Mouse (Mus musculus) limb, embryonic 14.5 days (tissue): ENCODE measurements around the gene Gm11037. TPM values are rescaled to one million over a fixed set of nuclear protein-coding genes. Genes with fewer than 3 reads are reported as not detected.

ENCODE experiments used
- ATAC-seq: fragments of 200-750 bp; cut with Nextera tagmentation; 2 replicates; pipeline ENCODE4 v1.8.0; 2017; ENCODE audit warnings: low read depth, moderate number of reproducible peaks, moderate TSS enrichment; ENCODE audit not compliant: low FRiP score
- DNase-seq: peaks from one replicate; pipeline ENCODE4 v3.0.0-alpha.2; 2015; ENCODE audit warnings: low spot score
- H3K27ac ChIP-seq: fragments of 300-500 bp; sonication (generic); replicated peaks from 2 replicates; pipeline ENCODE4 v1.5.1; 2014; ENCODE audit warnings: low read depth, mild to moderate bottlenecking, low read length, moderate library complexity, mixed read lengths
- H3K27me3 ChIP-seq: fragments of 300-500 bp; sonication (generic); 2 replicates; pipeline ENCODE4 v1.6.1; 2014; ENCODE audit warnings: low read length, mixed read lengths; ENCODE audit not compliant: control insufficient read depth, insufficient read depth
- H3K36me3 ChIP-seq: fragments of 300-500 bp; sonication (generic); 2 replicates; pipeline ENCODE4 v1.6.1; 2014; ENCODE audit warnings: mild to moderate bottlenecking, low read length, moderate library complexity, mixed read lengths; ENCODE audit not compliant: control insufficient read depth, insufficient read depth
- H3K4me1 ChIP-seq: fragments of 300-500 bp; sonication (generic); 2 replicates; pipeline ENCODE4 v1.6.1; 2014; ENCODE audit warnings: antibody characterized with exemption, low read length, mixed read lengths; ENCODE audit not compliant: control insufficient read depth, insufficient read depth
- H3K4me2 ChIP-seq: fragments of 300-500 bp; sonication (generic); replicated peaks from 2 replicates; pipeline ENCODE4 v1.6.1; 2014; ENCODE audit warnings: low read depth, mild to moderate bottlenecking, low read length, moderate library complexity; ENCODE audit not compliant: severe bottlenecking
- H3K4me3 ChIP-seq: fragments of 300-500 bp; sonication (generic); replicated peaks from 2 replicates; pipeline ENCODE4 v1.5.1; 2014; ENCODE audit warnings: low read length
- H3K9ac ChIP-seq: fragments of 300-500 bp; sonication (generic); 2 replicates; pipeline ENCODE4 v1.6.1; 2014; ENCODE audit warnings: mild to moderate bottlenecking, low read depth, low read length, moderate library complexity; ENCODE audit not compliant: severe bottlenecking
- H3K9me3 ChIP-seq: fragments of 300-500 bp; sonication (generic); 2 replicates; pipeline ENCODE4 v1.6.1; 2016; ENCODE audit warnings: low read length; ENCODE audit not compliant: control insufficient read depth
- POLR2A ChIP-seq: fragments of 200-500 bp; IDR thresholded peaks from 2 replicates; pipeline ENCODE4 v1.8.0; 2012; ENCODE audit warnings: inconsistent platforms, mild to moderate bottlenecking, moderate library complexity, borderline replicate concordance; ENCODE audit not compliant: insufficient read depth, insufficient read length; ENCODE audit errors: extremely low read depth
- WGBS: fragments of 180-500 bp; shearing (Covaris S2); extraction: QIAGEN DNeasy Blood & Tissue Kit; methylation state at CpG from one replicate; pipeline ENCODE4 v1.1.7; 2014; 5-methylcytosine and 5-hydroxymethylcytosine counted together
- polyA plus RNA-seq, 2 experiments: library from polyadenylated mRNA; depleted of rRNA in 1 of 2; stranded (reverse) in 1 of 2; unstranded in 1 of 2; fragments of >200 nt; fragmentation: Nextera tagmentation in 1 of 2; extraction: Ambion mirVana in 1 of 2; gene quantifications; 2 replicates each; pipeline versions ENCODE4 v1.2.1 to v1.2.3; 2012 to 2014

Gene Gm11037
- polyA plus RNA-seq, 2 experiments = not detected

DNA sequence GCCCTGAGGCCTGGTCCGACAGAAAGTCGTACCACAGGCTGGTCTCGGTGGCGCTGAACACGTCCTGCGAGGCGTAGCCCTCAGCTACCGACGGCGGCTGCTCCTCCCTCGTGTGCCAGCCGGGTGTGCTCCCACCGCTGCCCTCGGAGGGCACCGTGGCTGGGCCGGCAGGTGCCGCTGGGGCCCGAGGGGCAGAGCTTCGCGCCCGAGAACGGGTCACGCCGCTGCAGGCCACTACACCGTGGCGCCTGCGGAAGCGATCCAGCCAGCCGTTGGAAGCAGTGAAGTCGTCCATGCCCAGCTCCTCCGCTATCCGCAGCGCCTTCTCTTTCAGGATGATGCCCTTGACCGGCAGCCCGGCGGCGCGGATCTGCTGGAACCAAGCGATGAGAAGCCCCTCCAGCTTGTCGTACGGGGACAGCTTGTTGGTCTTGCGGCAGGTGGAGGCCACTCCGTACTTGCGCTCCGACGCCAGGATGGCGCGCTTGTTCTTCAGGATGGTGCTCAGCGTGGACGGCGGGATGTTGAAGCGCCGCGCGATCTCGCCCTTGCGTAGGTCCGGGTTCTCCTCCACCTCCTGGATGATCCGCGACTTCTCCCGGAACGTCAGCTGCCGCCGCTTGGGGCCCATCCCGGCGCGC is 46.1 kb downstream of the Gm11037 start:
- peaks cover 18% of the 10 kb centered on the region; the same call in 1 of the 2 replicates for H3K36me3 ChIP-seq
- H3K9me3 ChIP-seq = no peaks in the 10 kb centered on the region
- TF ChIP-seq POLR2A = no peak
- peak overlapping the region; percentile 96 for H3K4me2 ChIP-seq
- peak overlapping the region; percentile 89 for H3K9ac ChIP-seq
- peak overlapping the region; percentile 58 for H3K4me3 ChIP-seq
- no peaks in the 10 kb centered on the region for H3K27me3 ChIP-seq
- peaks cover 25% of the 10 kb centered on the region for H3K4me1 ChIP-seq
- peak overlapping the region; percentile 93 for H3K27ac ChIP-seq
- WGBS = under 1% methylated on average over 47 of the region's 67 CpGs
- DNase-seq (peak; percentile 53), ATAC-seq (peak; percentile 77)

GRCm38 (mm10) chr2:131179990-131180587 is 46.8 kb downstream of the Gm11037 start, which contains the start of gene Cenpb:
Gene Cenpb, minus strand, starts transcription at chr2:131180067.
- ATAC-seq (peak; percentile 90), DNase-seq (peak; percentile 76)
- H3K4me3 ChIP-seq = peak within 1 kb of the TSS; percentile 58
- H3K9me3 ChIP-seq = no peaks in the 10 kb centered on the region
- 4% methylated on average over 32 of the region's 57 CpGs for WGBS
- no peaks in the 10 kb centered on the region for H3K27me3 ChIP-seq
- peak within 1 kb of the TSS; percentile 93 for H3K27ac ChIP-seq
- TF ChIP-seq POLR2A = no peak
- H3K4me1 ChIP-seq = peaks cover 25% of the 10 kb centered on the region
- peaks cover 18% of the 10 kb centered on the region; the same call in 1 of the 2 replicates for H3K36me3 ChIP-seq
- H3K9ac ChIP-seq = peak within 1 kb of the TSS; percentile 89
- H3K4me2 ChIP-seq = peak within 1 kb of the TSS; percentile 96

Other genes with a start within 250 kb of the Gm11037 start
- 33.8 and 44.3 TPM in 2 replicates for gene 4930402H24Rik, start 227.1 kb upstream of the Gm11037 start, polyA plus RNA-seq (2012; rRNA removed)
- gene 4930402H24Rik, start 227.1 kb upstream of the Gm11037 start, polyA plus RNA-seq (2014; fragmentation: Nextera tagmentation; extraction: Ambion mirVana) = 29.1 and 41.3 TPM in 2 replicates
- gene Atrn, start 227.0 kb upstream of the Gm11037 start, polyA plus RNA-seq (2012; rRNA removed) = 17.9 and 19.4 TPM in 2 replicates
- gene Atrn, start 227.0 kb upstream of the Gm11037 start, polyA plus RNA-seq (2014; fragmentation: Nextera tagmentation; extraction: Ambion mirVana) = 11.5 and 13.5 TPM in 2 replicates
- 56.1 and 72.8 TPM in 2 replicates for gene Gfra4, start 90.4 kb upstream of the Gm11037 start, polyA plus RNA-seq (2012; rRNA removed)
- gene Gfra4, start 90.4 kb upstream of the Gm11037 start, polyA plus RNA-seq (2014; fragmentation: Nextera tagmentation; extraction: Ambion mirVana) = 33.3 and 38.6 TPM in 2 replicates
- gene Adam33, start 69.7 kb upstream of the Gm11037 start, polyA plus RNA-seq (2012; rRNA removed) = 104 and 121 TPM in 2 replicates
- 30.7 and 33.8 TPM in 2 replicates for gene Adam33, start 69.7 kb upstream of the Gm11037 start, polyA plus RNA-seq (2014; fragmentation: Nextera tagmentation; extraction: Ambion mirVana)
- gene Siglec1, start 46.7 kb upstream of the Gm11037 start, polyA plus RNA-seq (2012; rRNA removed) = 0.87 and 1.2 TPM in 2 replicates
- 0.51 and 0.94 TPM in 2 replicates for gene Siglec1, start 46.7 kb upstream of the Gm11037 start, polyA plus RNA-seq (2014; fragmentation: Nextera tagmentation; extraction: Ambion mirVana)
- gene Hspa12b, start 6.2 kb upstream of the Gm11037 start, polyA plus RNA-seq (2012; rRNA removed) = 42.7 and 54.6 TPM in 2 replicates
- gene Hspa12b, start 6.2 kb upstream of the Gm11037 start, polyA plus RNA-seq (2014; fragmentation: Nextera tagmentation; extraction: Ambion mirVana) = 10.2 and 10.9 TPM in 2 replicates
- gene 1700037H04Rik, start 26.6 kb downstream of the Gm11037 start, polyA plus RNA-seq (2012; rRNA removed) = 62.7 and 76.1 TPM in 2 replicates
- 59.4 and 67.4 TPM in 2 replicates for gene 1700037H04Rik, start 26.6 kb downstream of the Gm11037 start, polyA plus RNA-seq (2014; fragmentation: Nextera tagmentation; extraction: Ambion mirVana)
- 48.3 and 56.4 TPM in 2 replicates for gene Cenpb, start 46.6 kb downstream of the Gm11037 start, polyA plus RNA-seq (2012; rRNA removed)
- gene Cenpb, start 46.6 kb downstream of the Gm11037 start, polyA plus RNA-seq (2014; fragmentation: Nextera tagmentation; extraction: Ambion mirVana) = 9.2 and 12.2 TPM in 2 replicates
- 76.4 and 88.9 TPM in 2 replicates for gene Cdc25b, start 53.5 kb downstream of the Gm11037 start, polyA plus RNA-seq (2012; rRNA removed)
- 52.1 and 56.2 TPM in 2 replicates for gene Cdc25b, start 53.5 kb downstream of the Gm11037 start, polyA plus RNA-seq (2014; fragmentation: Nextera tagmentation; extraction: Ambion mirVana)
- gene Spef1, start 53.8 kb downstream of the Gm11037 start, polyA plus RNA-seq (2012; rRNA removed) = 16.3 and 18.2 TPM in 2 replicates
- 6.7 and 8.1 TPM in 2 replicates for gene Spef1, start 53.8 kb downstream of the Gm11037 start, polyA plus RNA-seq (2014; fragmentation: Nextera tagmentation; extraction: Ambion mirVana)
- 29.5 and 50.9 TPM in 2 replicates for gene Ap5s1, start 73.6 kb downstream of the Gm11037 start, polyA plus RNA-seq (2012; rRNA removed)
- 25.9 and 26.7 TPM in 2 replicates for gene Ap5s1, start 73.6 kb downstream of the Gm11037 start, polyA plus RNA-seq (2014; fragmentation: Nextera tagmentation; extraction: Ambion mirVana)
- gene Mavs, start 100.6 kb downstream of the Gm11037 start, polyA plus RNA-seq (2012; rRNA removed) = 27.4 and 37.2 TPM in 2 replicates
- gene Mavs, start 100.6 kb downstream of the Gm11037 start, polyA plus RNA-seq (2014; fragmentation: Nextera tagmentation; extraction: Ambion mirVana) = 17.2 and 18.6 TPM in 2 replicates
- gene Pank2, start 129.0 kb downstream of the Gm11037 start, polyA plus RNA-seq (2012; rRNA removed) = 44.7 and 47.2 TPM in 2 replicates
- gene Pank2, start 129.0 kb downstream of the Gm11037 start, polyA plus RNA-seq (2014; fragmentation: Nextera tagmentation; extraction: Ambion mirVana) = 44.6 and 50.0 TPM in 2 replicates
- 14.6 and 18.0 TPM in 2 replicates for gene Rnf24, start 219.4 kb downstream of the Gm11037 start, polyA plus RNA-seq (2012; rRNA removed)
- gene Rnf24, start 219.4 kb downstream of the Gm11037 start, polyA plus RNA-seq (2014; fragmentation: Nextera tagmentation; extraction: Ambion mirVana) = 7.7 and 7.9 TPM in 2 replicates